Mouse (Mus musculus) naive thymus-derived CD4-positive, alpha-beta T cell, adult 2 months (primary cell): ENCODE results near the gene Eral1.
"Not testable (repeated sequence)": the region's sequence is repeated elsewhere in the genome, so short reads cannot be mapped to it uniquely, and the experiment has no call there.

ENCODE experiments used
- DNase-seq: peaks from one replicate; pipeline ENCODE4 v3.0.0-alpha.2; 2011; ENCODE audit warnings: low read depth

The Eral1 gene

GRCm38 (mm10) chr11:78087756-78088281 is 7.6 kb upstream of the Eral1 start:
- no peak for DNase-seq

GRCm38 (mm10) chr11:78086925-78087479 is 6.8 kb upstream of the Eral1 start:
- no peak for DNase-seq

GRCm38 (mm10) chr11:78083595-78083994 is 3.4 kb upstream of the Eral1 start:
- no peak for DNase-seq

GRCm38 (mm10) chr11:78074666-78075065 is 5.5 kb downstream of the Eral1 start:
- DNase-seq: no peak

- no peak for DNase-seq
Observed at GRCm38 (mm10) chr11:78074277-78074652, 5.9 kb downstream of the Eral1 start.

GRCm38 (mm10) chr11:78073577-78074276 is 6.5 kb downstream of the Eral1 start:
- no peak for DNase-seq

GRCm38 (mm10) chr11:78072425-78073130 is 7.6 kb downstream of the Eral1 start:
- DNase-seq: no peak

- DNase-seq: no peak
Observed at GRCm38 (mm10) chr11:78071938-78072337, 8.2 kb downstream of the Eral1 start.

- DNase-seq: no peak
Observed at GRCm38 (mm10) chr11:78069646-78070045, 10.5 kb downstream of the Eral1 start.

- no peak for DNase-seq
Observed at GRCm38 (mm10) chr11:78069130-78069529, 11.1 kb downstream of the Eral1 start.

- no peak for DNase-seq
Observed at GRCm38 (mm10) chr11:78067566-78067965, 12.6 kb downstream of the Eral1 start.

- DNase-seq: no peak
Observed at GRCm38 (mm10) chr11:78066641-78067040, 13.5 kb downstream of the Eral1 start.

GRCm38 (mm10) chr11:78065906-78066305 is 14.3 kb downstream of the Eral1 start:
- no peak for DNase-seq

GRCm38 (mm10) chr11:78062563-78062962 is 17.6 kb downstream of the Eral1 start:
- no peak for DNase-seq

GRCm38 (mm10) chr11:78059833-78060757 is 20.1 kb downstream of the Eral1 start:
- DNase-seq: peak; percentile 59

- DNase-seq: no peak
Observed at GRCm38 (mm10) chr11:78056946-78057345, 23.2 kb downstream of the Eral1 start.

GRCm38 (mm10) chr11:78053078-78053477 is 27.1 kb downstream of the Eral1 start:
- DNase-seq: no peak

GRCm38 (mm10) chr11:78048637-78049036 is 31.5 kb downstream of the Eral1 start:
- not testable (repeated sequence) for DNase-seq

- DNase-seq: no peak
Observed at GRCm38 (mm10) chr11:78044758-78045251, 35.4 kb downstream of the Eral1 start.

GRCm38 (mm10) chr11:78042290-78042870 is 37.8 kb downstream of the Eral1 start:
- not testable (repeated sequence) for DNase-seq

- no peak for DNase-seq
Observed at GRCm38 (mm10) chr11:78040878-78041277, 39.3 kb downstream of the Eral1 start.
